Mouse (Mus musculus): ENCODE data around the gene Dact3.

- TF ChIP-seq CTCF (IDR thresholded peaks at IDR 0.05; ENCODE audit: extremely low read depth, insufficient read depth, low read length): no peak
- TF ChIP-seq POLR2A (IDR thresholded peaks at IDR 0.05; ENCODE audit: extremely low read depth, insufficient read depth, low read length): no peak
Measured at GRCm38 (mm10) chr7:16921881-16922335, 46.8 kb downstream of the Dact3 start.
